Mouse (Mus musculus): ENCODE measurements around the gene Klk1b1.
A peak's percentile ranks its signal among the peaks of the same experiment; 100 is the strongest.

DNA sequence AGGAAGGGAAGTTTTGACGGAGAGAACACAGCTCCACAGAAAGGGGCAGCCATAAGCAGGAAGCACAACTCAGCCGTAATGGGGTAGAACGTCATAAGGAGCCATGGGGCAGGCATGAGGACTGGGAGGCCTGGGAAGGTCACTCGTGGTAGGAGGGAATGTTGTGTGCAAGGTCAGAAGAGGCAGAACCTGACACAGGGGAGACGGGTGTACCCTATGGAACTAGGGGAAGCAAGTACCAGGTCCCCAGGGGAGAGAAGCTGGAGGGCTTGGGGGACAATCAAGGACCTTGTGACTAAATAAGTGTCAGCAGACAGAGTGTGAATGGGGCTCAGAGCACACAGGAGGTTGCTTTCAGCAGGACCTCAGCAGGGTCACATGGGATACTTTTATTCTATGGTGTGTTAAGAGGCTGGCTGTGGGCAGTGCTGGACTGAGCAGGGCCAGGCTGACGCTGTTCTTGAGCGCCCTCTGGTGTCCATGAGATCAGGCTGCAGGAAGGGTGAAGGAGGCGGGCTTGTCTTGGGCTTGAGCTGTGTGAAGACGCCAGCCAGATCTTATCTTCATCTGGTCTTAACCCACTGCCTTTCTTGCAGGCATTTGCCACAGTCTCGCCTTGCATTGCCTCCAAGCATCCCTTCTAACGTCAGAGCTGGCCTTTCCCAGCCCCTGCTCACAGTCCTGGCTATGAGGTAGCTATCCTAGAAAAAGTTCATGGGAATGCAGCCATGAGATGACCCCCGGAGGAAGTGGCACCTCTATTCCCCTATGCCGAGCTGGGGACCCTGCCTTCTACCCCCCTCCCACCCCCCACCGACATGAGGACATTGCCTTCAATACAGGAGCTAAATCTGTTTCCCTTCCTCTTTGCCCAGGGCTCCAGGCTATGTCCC, 46.7 kb upstream of the Klk1b1 start:
- peak; percentile 73 for TF ChIP-seq CTCF (IDR thresholded peaks at IDR 0.05; ENCODE audit: control insufficient read depth, insufficient read depth, insufficient read length)
- no peak for TF ChIP-seq USF1 (IDR thresholded peaks at IDR 0.05; ENCODE audit: low read depth)
- TF ChIP-seq MAX (IDR thresholded peaks at IDR 0.05) = no peak
- no peak for TF ChIP-seq MYOD1 (IDR thresholded peaks at IDR 0.05; ENCODE audit: control insufficient read depth, insufficient read length, low read depth)
- no peak for TF ChIP-seq CEBPB (IDR thresholded peaks at IDR 0.05; ENCODE audit: low read depth)

Data from C2C12 (cell line).